Mouse (Mus musculus) forebrain, embryonic 12.5 days (tissue): ENCODE measurements around the gene Nmt1. TPM values are rescaled to one million over a fixed set of nuclear protein-coding genes. Genes with fewer than 3 reads are reported as not detected.

Experiments used
- microRNA-seq: library from miRNA; unstranded; fragments of <30 nt; microRNA quantifications from one replicate; pipeline ENCODE4, GENCODE M21; 2017
- polyA plus RNA-seq: library from polyadenylated mRNA; unstranded; fragments of >200 nt; fragmentation: Nextera tagmentation; extraction: Ambion mirVana; gene quantifications from 2 replicates; pipeline ENCODE4 v1.2.1, GENCODE M21; 2016

Gene Nmt1
- polyA plus RNA-seq, 1 experiment from 2014 or later: 56.2 TPM

Small RNA genes lying within 50 kb of the gene (microRNA-seq; reads per million reads assigned to microRNA genes)
- gene Mir6931: 0.97 reads per million

Other genes with a start within 250 kb of the Nmt1 start
- gene Gjc1, start 208.5 kb upstream of the Nmt1 start, polyA plus RNA-seq: 90.5 and 103 TPM in 2 replicates
- gene Higd1b, start 192.3 kb upstream of the Nmt1 start, polyA plus RNA-seq: not detected in 2 replicates
- gene Eftud2, start 147.2 kb upstream of the Nmt1 start, polyA plus RNA-seq: 274 and 279 TPM in 2 replicates
- gene Ccdc103, start 147.0 kb upstream of the Nmt1 start, polyA plus RNA-seq: 1.7 and 2.4 TPM in 2 replicates
- not detected in 2 replicates for gene Fam187a, start 143.0 kb upstream of the Nmt1 start, polyA plus RNA-seq
- 0.09 TPM in 1 of 2 replicates, not detected in the other for gene Gfap, start 127.3 kb upstream of the Nmt1 start, polyA plus RNA-seq
- 10.8 and 13.0 TPM in 2 replicates for gene Kif18b, start 103.1 kb upstream of the Nmt1 start, polyA plus RNA-seq
- 3.7 and 4.0 TPM in 2 replicates for gene C1ql1, start 81.5 kb upstream of the Nmt1 start, polyA plus RNA-seq
- gene Dcakd, start 143 bp downstream of the Nmt1 start, polyA plus RNA-seq: 190 and 210 TPM in 2 replicates
- gene Plcd3, start 73.5 kb downstream of the Nmt1 start, polyA plus RNA-seq: 1.4 and 1.5 TPM in 2 replicates
- gene Acbd4, start 73.5 kb downstream of the Nmt1 start, polyA plus RNA-seq: 5.7 and 7.1 TPM in 2 replicates
- 3.4 TPM in 2 replicates for gene Hexim1, start 88.0 kb downstream of the Nmt1 start, polyA plus RNA-seq
- gene Hexim2, start 104.2 kb downstream of the Nmt1 start, polyA plus RNA-seq: 10.1 and 11.8 TPM in 2 replicates
- gene Fmnl1, start 142.9 kb downstream of the Nmt1 start, polyA plus RNA-seq: 1.1 TPM in 2 replicates
- 0.33 and 0.64 TPM in 2 replicates for gene 1700023F06Rik, start 180.4 kb downstream of the Nmt1 start, polyA plus RNA-seq
- gene Spata32, start 190.2 kb downstream of the Nmt1 start, polyA plus RNA-seq: not detected in 2 replicates
- 4.6 and 4.7 TPM in 2 replicates for gene Map3k14, start 239.3 kb downstream of the Nmt1 start, polyA plus RNA-seq